Mouse (Mus musculus): ENCODE results near the gene Olfr362. TPM values are rescaled to one million over a fixed set of nuclear protein-coding genes. Genes with fewer than 3 reads are reported as not detected.
"Not testable (repeated sequence)": the region's sequence is repeated elsewhere in the genome, so short reads cannot be mapped to it uniquely, and the experiment has no call there.

Gene Olfr362
- not detected for total RNA-seq (2021)

GRCm38 (mm10) chr2:37117810-37118209, at the start of gene Olfr362:
TSS of gene Olfr362 (minus strand) at chr2:37117910.
- DNase-seq, result no peak
- intact Hi-C loops (cut with DNase I), result no loop called here

- intact Hi-C loops (cut with DNase I), result no loop called here
- DNase-seq, result no peak
These were observed 21.3 kb upstream of the Olfr362 start, which contains the start of gene Olfr364-ps1 for GRCm38 (mm10) chr2:37139022-37139421. TSS of gene Olfr364-ps1 (plus strand) at chr2:37139322.

GRCm38 (mm10) chr2:37089190-37089589, 28.5 kb downstream of the Olfr362 start, which contains the start of gene Olfr361:
TSS of gene Olfr361 (minus strand) at chr2:37089290.
- intact Hi-C loops (cut with DNase I), result not testable (repeated sequence)

GRCm38 (mm10) chr2:37065446-37065845, 52.3 kb downstream of the Olfr362 start, which contains the start of gene Olfr360:
TSS of gene Olfr360 (plus strand) at chr2:37065746.
- no peak for DNase-seq
- intact Hi-C loops (cut with DNase I), result no loop called here

More at GRCm38 (mm10) chr2:37089190-37089589, 28.5 kb downstream of the Olfr362 start, which contains the start of gene Olfr361:
- DNase-seq, result not testable (repeated sequence)

Other genes starting within 250 kb of the Olfr362 start
- gene Olfr352, start 249.4 kb downstream of the Olfr362 start, total RNA-seq (2021), result not detected
- gene Olfr353, start 225.0 kb downstream of the Olfr362 start, total RNA-seq (2021), result not detected
- not detected for gene Olfr354, start 212.2 kb downstream of the Olfr362 start, total RNA-seq (2021)
- not detected for gene Olfr355, start 189.0 kb downstream of the Olfr362 start, total RNA-seq (2021)
- gene Olfr356, start 180.8 kb downstream of the Olfr362 start, total RNA-seq (2021), result not detected
- gene Olfr357, start 124.1 kb downstream of the Olfr362 start, total RNA-seq (2021), result not detected
- gene Olfr358, start 108.6 kb downstream of the Olfr362 start, total RNA-seq (2021), result not detected
- not detected for gene Olfr360, start 52.2 kb downstream of the Olfr362 start, total RNA-seq (2021)
- not detected for gene Olfr361, start 28.6 kb downstream of the Olfr362 start, total RNA-seq (2021)
- gene Olfr364-ps1, start 21.4 kb upstream of the Olfr362 start, total RNA-seq (2021), result not detected
- gene Olfr365, start 70.3 kb upstream of the Olfr362 start, total RNA-seq (2021), result not detected
- gene Olfr366, start 93.7 kb upstream of the Olfr362 start, total RNA-seq (2021), result not detected
- gene Olfr368, start 208.6 kb upstream of the Olfr362 start, total RNA-seq (2021), result not detected
- gene Pdcl, start 241.4 kb upstream of the Olfr362 start, total RNA-seq (2021), result 10 to 100 TPM; 20.3 to 20.7 TPM

All from heart, postnatal 36 days (tissue).